Mouse (Mus musculus) thymus, adult 2 months (tissue): ENCODE data around the gene Hspb9. TPM values are rescaled to one million over a fixed set of nuclear protein-coding genes. Genes with fewer than 3 reads are reported as not detected.

ENCODE experiments used
- DNase-seq: peaks from one replicate; pipeline ENCODE4 v3.0.0; 2021
- H3K27ac ChIP-seq: fragments of 200-500 bp; 2 replicates; pipeline ENCODE4 v1.5.1; 2012; ENCODE audit warnings: low read length, control low read depth; ENCODE audit not compliant: control insufficient read depth, insufficient read depth
- H3K27me3 ChIP-seq: fragments of 200-500 bp; 2 replicates; pipeline ENCODE4 v1.6.1; 2012; ENCODE audit warnings: mild to moderate bottlenecking, low read length, moderate library complexity, mixed read lengths; ENCODE audit not compliant: control insufficient read depth, insufficient read depth
- H3K36me3 ChIP-seq: fragments of 200-500 bp; 2 replicates; pipeline ENCODE4 v1.6.1; 2012; ENCODE audit warnings: mild to moderate bottlenecking, low read length, moderate library complexity; ENCODE audit not compliant: control insufficient read depth, insufficient read depth
- H3K4me1 ChIP-seq: fragments of 200-500 bp; replicated peaks from 2 replicates; pipeline ENCODE4 v1.6.1; 2012; ENCODE audit warnings: low read length; ENCODE audit not compliant: control insufficient read depth, insufficient read depth
- H3K4me3 ChIP-seq: fragments of 200-500 bp; 2 replicates; pipeline ENCODE4 v1.5.1; 2012; ENCODE audit warnings: mild to moderate bottlenecking, low read length, control low read depth, moderate library complexity; ENCODE audit not compliant: control insufficient read depth, insufficient read depth
- CTCF ChIP-seq: fragments of 200-500 bp; IDR thresholded peaks from 2 replicates; pipeline ENCODE4 v1.5.1; 2012; ENCODE audit warnings: mild to moderate bottlenecking, control low read depth, low read length, moderate library complexity, borderline replicate concordance; ENCODE audit not compliant: control insufficient read depth, poor library complexity, insufficient read depth; ENCODE audit errors: extremely low read depth
- POLR2A ChIP-seq: fragments of 200-500 bp; IDR thresholded peaks from 2 replicates; pipeline ENCODE4 v1.6.1; 2012; ENCODE audit warnings: mild to moderate bottlenecking, low read length, control low read depth, moderate library complexity; ENCODE audit not compliant: control insufficient read depth, poor library complexity, insufficient read depth; ENCODE audit errors: extremely low read depth
- WGBS: fragments of 180-500 bp; shearing (Covaris S2); methylation state at CpG from one replicate; pipeline ENCODE4 v1.1.7; 2018; 5-methylcytosine and 5-hydroxymethylcytosine counted together
- polyA plus RNA-seq: library from polyadenylated mRNA; depleted of rRNA; stranded (reverse); fragments of >200 nt; gene quantifications from 2 replicates; pipeline ENCODE4 v1.2.3, GENCODE M21; 2012

Gene Hspb9
- polyA plus RNA-seq, 1 experiment, result 0.24 TPM

DNA sequence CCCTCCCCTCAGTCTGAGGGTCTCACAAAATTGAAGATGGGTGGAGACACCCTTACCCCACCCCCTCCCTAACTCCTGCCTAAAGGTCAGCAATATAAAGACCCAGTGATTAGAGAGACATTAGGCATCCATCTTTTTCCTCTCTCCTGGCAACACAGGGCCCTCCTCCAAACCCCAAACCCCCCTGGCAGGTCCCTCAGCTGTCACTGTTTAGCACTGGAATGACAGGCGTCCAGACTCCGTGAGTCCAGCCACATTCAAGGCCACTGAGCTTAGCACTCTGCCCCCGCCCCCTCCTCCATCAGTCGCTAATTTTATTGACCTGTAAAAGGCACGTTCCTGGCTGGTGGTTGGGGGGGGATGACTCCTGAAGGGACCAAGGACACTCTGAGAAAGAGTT, 20.5 kb upstream of the Hspb9 start:
- peaks cover 13% of the 10 kb centered on the region for H3K4me1 ChIP-seq
- H3K36me3 ChIP-seq, result no peaks in the 10 kb centered on the region
- DNase-seq, result no peak
- H3K27ac ChIP-seq, result no peak overlapping the region
- H3K4me3 ChIP-seq, result no peak overlapping the region
- H3K27me3 ChIP-seq, result no peaks in the 10 kb centered on the region
- 73% methylated on average over 5 of the region's 5 CpGs for WGBS
- no peak for TF ChIP-seq CTCF
- no peak for TF ChIP-seq POLR2A

DNA sequence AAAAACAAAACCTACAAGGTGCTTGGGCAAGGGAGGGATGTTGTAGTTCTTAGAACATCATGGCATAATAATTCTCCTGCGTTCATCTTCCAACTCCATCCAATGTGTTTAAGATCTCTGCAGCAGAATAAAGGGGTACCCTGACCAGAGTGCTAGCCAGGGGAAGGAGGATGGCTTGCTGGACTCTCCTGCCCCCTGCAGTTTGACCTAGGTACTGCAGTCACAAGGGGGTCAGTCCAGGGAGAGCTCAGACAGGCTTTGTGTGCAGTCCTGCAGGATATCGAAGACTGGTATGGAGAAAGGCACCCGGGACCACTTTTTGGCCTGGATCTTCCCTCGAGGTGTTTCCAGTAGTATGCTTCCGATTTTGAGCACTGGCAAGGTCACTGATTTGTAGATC, 18.7 kb upstream of the Hspb9 start:
- Histone ChIP-seq H3K4me1 (peaks cover 13% of the 10 kb centered on the region), H3K4me3 (no peak overlapping the region), H3K27me3 (no peaks in the 10 kb centered on the region), H3K36me3 (no peaks in the 10 kb centered on the region), H3K27ac (no peak overlapping the region)
- no peak for TF ChIP-seq POLR2A
- peak; percentile 78; the same call in 1 of the 2 replicates for TF ChIP-seq CTCF
- DNase-seq, result peak; percentile 81
- 51% methylated on average over 5 of the region's 5 CpGs for WGBS

DNA sequence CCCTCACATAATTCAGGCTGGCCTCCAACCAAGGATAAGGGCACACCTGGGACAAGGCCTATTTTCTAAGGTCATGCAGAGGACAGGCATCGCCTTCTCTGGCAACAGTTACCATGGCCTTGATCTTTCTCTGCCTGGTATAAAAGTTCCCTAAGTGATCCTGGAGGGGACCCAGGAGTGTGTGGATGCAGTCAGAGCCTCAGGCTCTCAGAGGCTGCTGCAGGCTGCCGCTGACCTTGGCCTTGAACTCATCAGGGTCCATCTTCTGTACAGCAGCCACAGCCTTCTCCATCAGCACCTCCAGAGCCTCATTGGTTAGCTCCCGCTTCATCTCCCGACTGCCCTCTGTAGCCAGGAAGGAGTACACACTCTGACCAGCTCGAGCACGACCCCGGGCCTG, 15.7 kb upstream of the Hspb9 start:
- WGBS, result 95% methylated on average over 7 of the region's 7 CpGs
- no peak for DNase-seq
- H3K36me3 ChIP-seq, result no peaks in the 10 kb centered on the region
- TF ChIP-seq POLR2A, result no peak
- TF ChIP-seq CTCF, result no peak
- H3K27ac ChIP-seq, result no peak overlapping the region
- no peaks in the 10 kb centered on the region for H3K27me3 ChIP-seq
- H3K4me3 ChIP-seq, result no peak overlapping the region
- H3K4me1 ChIP-seq, result peaks cover 2% of the 10 kb centered on the region

DNA sequence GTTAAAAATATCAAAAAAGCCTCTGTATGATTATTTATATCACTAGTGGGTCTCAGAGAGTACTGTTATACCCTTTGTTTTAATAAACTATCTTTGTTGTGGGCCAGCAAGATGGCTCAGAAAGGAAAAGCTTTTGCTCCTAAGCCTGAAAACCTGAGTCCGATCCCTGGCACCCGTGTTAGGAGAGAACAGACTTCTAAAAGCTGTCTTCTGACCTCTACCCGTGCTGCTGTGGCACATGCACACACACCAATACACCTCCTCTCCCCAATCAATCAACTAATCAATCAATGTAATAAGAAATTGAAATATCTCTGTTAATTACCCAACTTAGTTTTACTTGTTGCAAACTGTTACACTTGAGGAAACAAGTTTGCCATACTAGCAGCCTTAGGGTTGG, 12.9 kb upstream of the Hspb9 start:
- Histone ChIP-seq H3K27me3 (no peaks in the 10 kb centered on the region), H3K4me3 (no peak overlapping the region), H3K36me3 (peaks cover 6% of the 10 kb centered on the region; the same call in 1 of the 2 replicates), H3K4me1 (peaks cover 16% of the 10 kb centered on the region), H3K27ac (no peak overlapping the region)
- DNase-seq, result no peak
- TF ChIP-seq CTCF, result no peak
- no peak for TF ChIP-seq POLR2A
- WGBS, result 95% methylated on average over 3 of the region's 3 CpGs

DNA sequence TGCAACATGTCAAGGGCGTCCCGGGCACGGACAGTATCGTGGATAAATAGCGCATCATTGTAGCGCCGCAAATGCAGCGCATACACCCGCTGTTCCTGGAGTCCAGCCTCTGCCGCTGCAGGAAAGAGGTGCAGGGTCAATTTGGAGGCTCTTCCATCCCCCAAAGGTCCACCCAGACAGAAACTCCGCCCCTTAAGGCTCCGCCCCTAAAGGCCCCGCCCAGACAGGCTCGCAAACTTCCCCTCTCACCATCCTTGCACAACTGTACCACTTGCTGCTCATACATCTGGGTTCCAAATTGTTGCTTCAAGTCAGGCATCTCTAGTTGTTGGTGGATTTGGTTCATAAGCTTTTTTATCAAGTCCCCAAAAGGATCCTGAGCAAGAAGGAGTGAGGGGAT, 12.3 kb upstream of the Hspb9 start:
- no peak for TF ChIP-seq POLR2A
- no peak for TF ChIP-seq CTCF
- no peaks in the 10 kb centered on the region for H3K27me3 ChIP-seq
- DNase-seq, result no peak
- no peak overlapping the region for H3K4me3 ChIP-seq
- H3K27ac ChIP-seq, result no peak overlapping the region
- WGBS, result 72% methylated on average over 14 of the region's 14 CpGs
- H3K4me1 ChIP-seq, result peaks cover 16% of the 10 kb centered on the region
- H3K36me3 ChIP-seq, result peaks cover 6% of the 10 kb centered on the region; the same call in 1 of the 2 replicates

DNA sequence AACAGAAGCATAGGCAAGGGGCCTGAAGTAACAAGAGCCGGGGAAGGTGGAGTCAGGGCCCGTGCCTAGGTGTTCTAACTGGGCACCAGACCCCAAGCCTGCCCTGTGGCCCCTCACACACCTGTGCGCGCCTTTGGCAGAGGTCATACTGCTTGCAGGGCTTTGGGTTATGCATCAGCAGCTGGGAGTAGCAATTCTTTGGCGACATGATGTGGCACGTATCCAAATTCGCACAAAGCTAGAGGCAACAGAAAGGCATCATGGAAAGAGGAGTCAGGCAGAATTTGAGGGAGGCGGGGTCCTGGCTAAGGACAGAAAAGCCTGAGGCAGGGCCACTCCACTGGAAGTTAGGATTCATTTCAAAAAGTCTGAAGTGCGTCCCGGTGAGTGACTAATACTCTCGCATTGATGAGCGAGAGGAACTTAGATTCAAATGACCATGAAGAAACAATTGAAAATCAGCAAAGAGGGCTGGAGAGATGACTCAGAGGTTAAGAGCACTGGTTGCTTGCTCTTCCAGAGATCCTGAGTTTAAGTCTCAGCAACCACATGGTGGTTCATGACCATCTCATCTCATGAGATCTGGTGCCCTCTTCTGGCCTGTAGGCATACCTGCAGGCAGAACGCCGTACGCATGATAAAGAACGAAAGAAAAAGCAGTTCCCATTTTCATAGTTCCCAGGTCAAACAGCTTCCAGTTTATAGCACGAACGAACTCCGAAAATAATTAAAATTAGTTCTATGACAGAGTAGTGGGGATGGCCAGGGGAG, 11.4 kb upstream of the Hspb9 start:
- WGBS, result 59% methylated on average over 19 of the region's 19 CpGs
- Histone ChIP-seq H3K36me3 (peaks cover 6% of the 10 kb centered on the region; the same call in 1 of the 2 replicates), H3K27ac (no peak overlapping the region), H3K27me3 (no peaks in the 10 kb centered on the region), H3K4me3 (peak overlapping the region; percentile 48; the same call in 1 of the 2 replicates), H3K4me1 (peaks cover 16% of the 10 kb centered on the region)
- no peak for TF ChIP-seq CTCF
- no peak for TF ChIP-seq POLR2A
- peak; percentile 64 for DNase-seq
